Mouse (Mus musculus) E14TG2a.4 (cell line): ENCODE data around the gene Mast3.

Source experiments
- H3K27me3 ChIP-seq: 2 replicates; pipeline ENCODE4 v1.6.1; 2014; ENCODE audit warnings: low read length, control low read depth; ENCODE audit not compliant: insufficient read depth
- H3K36me3 ChIP-seq: 2 replicates; pipeline ENCODE4 v1.6.1; 2014; ENCODE audit warnings: low read length, control low read depth; ENCODE audit not compliant: insufficient read depth
- H3K4me1 ChIP-seq: replicated peaks from 2 replicates; pipeline ENCODE4 v1.6.1; 2014; ENCODE audit warnings: low read depth, low read length, control low read depth
- H3K4me3 ChIP-seq: replicated peaks from 2 replicates; pipeline ENCODE4 v1.5.1; 2014; ENCODE audit warnings: mild to moderate bottlenecking, low read length
- H3K9me3 ChIP-seq: 2 replicates; pipeline ENCODE4 v1.6.1; 2014; ENCODE audit warnings: low read length, control low read depth
- CTCF ChIP-seq: conservative IDR thresholded peaks from 2 replicates; pipeline ENCODE4 v1.5.1; 2014; ENCODE audit warnings: low read length
- NANOG ChIP-seq: IDR thresholded peaks from 2 replicates; pipeline ENCODE4 v1.6.1; 2014; ENCODE audit warnings: borderline replicate concordance, low read length, mixed read lengths
- POU5F1 ChIP-seq: IDR thresholded peaks from 2 replicates; pipeline ENCODE4 v1.6.1; 2014; ENCODE audit warnings: low read length, borderline replicate concordance

The Mast3 gene

GRCm38 (mm10) chr8:70801156-70801555, 3.7 kb downstream of the Mast3 start:
- peaks cover 73% of the 10 kb centered on the region for H3K4me1 ChIP-seq
- peaks cover 54% of the 10 kb centered on the region for H3K27me3 ChIP-seq
- no peaks in the 10 kb centered on the region for H3K9me3 ChIP-seq
- H3K4me3 ChIP-seq: no peak overlapping the region
- TF ChIP-seq CTCF (no peak), NANOG (no peak), POU5F1 (no peak)
- H3K36me3 ChIP-seq: no peaks in the 10 kb centered on the region

- Histone ChIP-seq H3K4me3 (no peak overlapping the region), H3K36me3 (no peaks in the 10 kb centered on the region), H3K9me3 (no peaks in the 10 kb centered on the region), H3K27me3 (peaks cover 54% of the 10 kb centered on the region), H3K4me1 (peaks cover 76% of the 10 kb centered on the region)
- no peak for TF ChIP-seq CTCF
- TF ChIP-seq NANOG: no peak
- no peak for TF ChIP-seq POU5F1
Measured at GRCm38 (mm10) chr8:70800648-70801047, 4.2 kb downstream of the Mast3 start.

GRCm38 (mm10) chr8:70798281-70798680, 6.6 kb downstream of the Mast3 start:
- H3K9me3 ChIP-seq: no peaks in the 10 kb centered on the region
- H3K36me3 ChIP-seq: no peaks in the 10 kb centered on the region
- H3K27me3 ChIP-seq: peaks cover 53% of the 10 kb centered on the region
- H3K4me3 ChIP-seq: peak overlapping the region; percentile 86
- H3K4me1 ChIP-seq: peaks cover 65% of the 10 kb centered on the region
- TF ChIP-seq POU5F1 (no peak), NANOG (no peak), CTCF (no peak)

- H3K9me3 ChIP-seq: no peaks in the 10 kb centered on the region
- H3K36me3 ChIP-seq: no peaks in the 10 kb centered on the region
- no peak for TF ChIP-seq NANOG
- no peak for TF ChIP-seq CTCF
- TF ChIP-seq POU5F1: no peak
- H3K4me1 ChIP-seq: peaks cover 61% of the 10 kb centered on the region
- H3K27me3 ChIP-seq: peaks cover 53% of the 10 kb centered on the region
- H3K4me3 ChIP-seq: peak overlapping the region; percentile 86
Measured at GRCm38 (mm10) chr8:70797081-70798070, 7.5 kb downstream of the Mast3 start.

- H3K36me3 ChIP-seq: no peaks in the 10 kb centered on the region
- H3K4me3 ChIP-seq: peak overlapping the region; percentile 86
- peaks cover 53% of the 10 kb centered on the region for H3K27me3 ChIP-seq
- H3K9me3 ChIP-seq: no peaks in the 10 kb centered on the region
- H3K4me1 ChIP-seq: peaks cover 58% of the 10 kb centered on the region
- TF ChIP-seq CTCF (no peak), POU5F1 (no peak), NANOG (no peak)
Measured at GRCm38 (mm10) chr8:70796403-70797080, 8.3 kb downstream of the Mast3 start.

- H3K27me3 ChIP-seq: peaks cover 53% of the 10 kb centered on the region
- no peaks in the 10 kb centered on the region for H3K9me3 ChIP-seq
- TF ChIP-seq NANOG (no peak), POU5F1 (no peak), CTCF (no peak)
- no peaks in the 10 kb centered on the region for H3K36me3 ChIP-seq
- H3K4me1 ChIP-seq: peaks cover 59% of the 10 kb centered on the region
- H3K4me3 ChIP-seq: no peak overlapping the region
Measured at GRCm38 (mm10) chr8:70795370-70795769, 9.5 kb downstream of the Mast3 start.

- H3K9me3 ChIP-seq: no peaks in the 10 kb centered on the region
- H3K27me3 ChIP-seq: peaks cover 43% of the 10 kb centered on the region
- peaks cover 53% of the 10 kb centered on the region for H3K4me1 ChIP-seq
- H3K4me3 ChIP-seq: no peak overlapping the region
- TF ChIP-seq POU5F1 (no peak), NANOG (no peak)
- peaks cover 6% of the 10 kb centered on the region; the same call in 1 of the 2 replicates for H3K36me3 ChIP-seq
Measured at GRCm38 (mm10) chr8:70794215-70794614, 10.6 kb downstream of the Mast3 start.

GRCm38 (mm10) chr8:70792700-70793099, 12.2 kb downstream of the Mast3 start:
- H3K36me3 ChIP-seq: peaks cover 14% of the 10 kb centered on the region; the same call in 1 of the 2 replicates
- H3K4me3 ChIP-seq: peak overlapping the region; percentile 89
- peaks cover 52% of the 10 kb centered on the region for H3K4me1 ChIP-seq
- H3K27me3 ChIP-seq: peaks cover 29% of the 10 kb centered on the region
- no peaks in the 10 kb centered on the region for H3K9me3 ChIP-seq
- TF ChIP-seq POU5F1 (no peak), CTCF (no peak), NANOG (no peak)
